Mouse (Mus musculus): ENCODE data around the gene Mpp2.

Mpp2 gene

GRCm38 (mm10) chr11:102072729-102073128 lies 15.6 kb downstream of the Mpp2 start:
- DNase-seq (ENCODE audit: low read depth, low spot score) = no peak

GRCm38 (mm10) chr11:102070426-102070825 lies 17.9 kb downstream of the Mpp2 start:
- no peak for DNase-seq (ENCODE audit: low read depth, low spot score)

GRCm38 (mm10) chr11:102069633-102070032 lies 18.7 kb downstream of the Mpp2 start:
- no peak for DNase-seq (ENCODE audit: low read depth, low spot score)

GRCm38 (mm10) chr11:102068969-102069368 lies 19.3 kb downstream of the Mpp2 start:
- DNase-seq (ENCODE audit: low read depth, low spot score) = peak; percentile 27

- DNase-seq (ENCODE audit: low read depth, low spot score) = no peak
Measured at GRCm38 (mm10) chr11:102063076-102063475, 25.2 kb downstream of the Mpp2 start.

- no peak for DNase-seq (ENCODE audit: low read depth, low spot score)
Measured at GRCm38 (mm10) chr11:102061941-102062473, 26.3 kb downstream of the Mpp2 start.

GRCm38 (mm10) chr11:102061236-102061940 lies 26.9 kb downstream of the Mpp2 start:
- DNase-seq (ENCODE audit: low read depth, low spot score) = peak; percentile 62

- DNase-seq (ENCODE audit: low read depth, low spot score) = peak; percentile 28
Measured at GRCm38 (mm10) chr11:102053847-102054246, 34.5 kb downstream of the Mpp2 start.

GRCm38 (mm10) chr11:102053183-102053582 lies 35.1 kb downstream of the Mpp2 start:
- no peak for DNase-seq (ENCODE audit: low read depth, low spot score)

- no peak for DNase-seq (ENCODE audit: low read depth, low spot score)
Measured at GRCm38 (mm10) chr11:102052697-102053096, 35.6 kb downstream of the Mpp2 start.

GRCm38 (mm10) chr11:102051954-102052353 lies 36.4 kb downstream of the Mpp2 start:
- DNase-seq (ENCODE audit: low read depth, low spot score) = no peak

- DNase-seq (ENCODE audit: low read depth, low spot score) = no peak
Measured at GRCm38 (mm10) chr11:102051541-102051940, 36.8 kb downstream of the Mpp2 start.

- DNase-seq (ENCODE audit: low read depth, low spot score) = no peak
Measured at GRCm38 (mm10) chr11:102049875-102050482, 38.3 kb downstream of the Mpp2 start.

- DNase-seq (ENCODE audit: low read depth, low spot score) = no peak
Measured at GRCm38 (mm10) chr11:102046607-102047006, 41.7 kb downstream of the Mpp2 start.

GRCm38 (mm10) chr11:102044691-102045212 lies 43.6 kb downstream of the Mpp2 start:
- no peak for DNase-seq (ENCODE audit: low read depth, low spot score)

GRCm38 (mm10) chr11:102043381-102043780 lies 44.9 kb downstream of the Mpp2 start:
- DNase-seq (ENCODE audit: low read depth, low spot score) = no peak

GRCm38 (mm10) chr11:102042971-102043370 lies 45.3 kb downstream of the Mpp2 start:
- DNase-seq (ENCODE audit: low read depth, low spot score) = no peak

GRCm38 (mm10) chr11:102041350-102041949 lies 46.9 kb downstream of the Mpp2 start, which contains the start of gene Cd300lg:
Gene Cd300lg, plus strand, starts transcription at chr11:102041509.
- DNase-seq (ENCODE audit: low read depth, low spot score) = no peak

- DNase-seq (ENCODE audit: low read depth, low spot score) = no peak
Measured at GRCm38 (mm10) chr11:102040646-102041045, 47.7 kb downstream of the Mpp2 start.

GRCm38 (mm10) chr11:102040138-102040524 lies 48.2 kb downstream of the Mpp2 start:
- DNase-seq (ENCODE audit: low read depth, low spot score) = peak; percentile 55

- no peak for DNase-seq (ENCODE audit: low read depth, low spot score)
Measured at GRCm38 (mm10) chr11:102039487-102040137, 48.7 kb downstream of the Mpp2 start.

GRCm38 (mm10) chr11:102037789-102038188 lies 50.5 kb downstream of the Mpp2 start:
- no peak for DNase-seq (ENCODE audit: low read depth, low spot score)
